Mouse (Mus musculus) E14TG2a.4 (cell line): Measurements from ENCODE around the gene Fam193a.

Source experiments
- H3K27me3 ChIP-seq: 2 replicates; pipeline ENCODE4 v1.6.1; 2014; ENCODE audit warnings: low read length, control low read depth; ENCODE audit not compliant: insufficient read depth
- H3K36me3 ChIP-seq: 2 replicates; pipeline ENCODE4 v1.6.1; 2014; ENCODE audit warnings: low read length, control low read depth; ENCODE audit not compliant: insufficient read depth
- H3K4me1 ChIP-seq: replicated peaks from 2 replicates; pipeline ENCODE4 v1.6.1; 2014; ENCODE audit warnings: low read depth, low read length, control low read depth
- H3K4me3 ChIP-seq: replicated peaks from 2 replicates; pipeline ENCODE4 v1.5.1; 2014; ENCODE audit warnings: mild to moderate bottlenecking, low read length
- H3K9me3 ChIP-seq: 2 replicates; pipeline ENCODE4 v1.6.1; 2014; ENCODE audit warnings: low read length, control low read depth
- CTCF ChIP-seq: conservative IDR thresholded peaks from 2 replicates; pipeline ENCODE4 v1.5.1; 2014; ENCODE audit warnings: low read length
- NANOG ChIP-seq: IDR thresholded peaks from 2 replicates; pipeline ENCODE4 v1.6.1; 2014; ENCODE audit warnings: borderline replicate concordance, low read length, mixed read lengths
- POU5F1 ChIP-seq: IDR thresholded peaks from 2 replicates; pipeline ENCODE4 v1.6.1; 2014; ENCODE audit warnings: low read length, borderline replicate concordance

Gene Fam193a

DNA sequence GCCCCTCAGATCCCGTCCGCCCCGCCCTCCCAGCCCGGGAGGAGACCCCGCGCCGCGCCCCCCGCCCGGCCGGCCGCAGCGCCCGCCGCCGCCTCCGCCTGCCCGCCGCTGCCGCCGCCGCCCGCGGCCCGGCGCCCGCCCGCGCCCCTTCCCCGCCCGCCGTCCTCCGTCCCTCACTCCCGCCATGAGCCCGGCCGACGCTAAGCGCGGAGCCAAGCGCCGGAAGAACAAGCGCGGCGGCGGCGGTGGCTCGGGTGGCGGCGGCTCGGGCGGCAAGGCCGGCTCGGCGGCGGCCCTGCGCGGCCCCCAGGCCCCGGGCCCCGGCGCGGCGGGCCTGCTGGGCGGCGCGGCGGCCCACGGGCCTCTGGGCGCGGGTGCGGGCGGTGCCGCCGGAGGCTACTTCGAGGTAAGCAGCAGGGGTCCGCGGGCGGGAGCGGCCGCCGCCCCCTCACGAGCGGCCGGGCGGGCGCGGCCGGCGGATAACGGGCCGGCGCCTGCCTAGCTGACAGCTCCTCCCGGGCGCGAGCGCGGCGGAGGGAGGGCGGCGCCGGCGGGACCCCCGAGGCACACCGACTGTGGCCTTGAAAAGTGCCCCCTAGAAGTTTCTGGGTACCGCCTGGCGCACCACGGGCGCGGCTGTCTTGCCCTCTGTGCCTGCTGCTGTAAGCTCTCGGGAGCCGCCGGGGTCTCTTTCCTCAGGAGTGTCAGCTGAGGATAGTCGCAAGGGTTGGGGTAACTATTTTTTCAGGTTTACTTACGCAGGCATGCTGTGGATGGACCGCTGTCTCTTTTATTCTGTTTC, 490 bp downstream of the Fam193a start:
- Histone ChIP-seq H3K4me3 (peak overlapping the region; percentile 86), H3K27me3 (no peaks in the 10 kb centered on the region), H3K36me3 (0 out of 2 replicates have a peak, but pooled peaks cover 6% of the 10 kb centered on the region), H3K4me1 (peaks cover 52% of the 10 kb centered on the region), H3K9me3 (no peaks in the 10 kb centered on the region)
- TF ChIP-seq POU5F1 (no peak), CTCF (no peak), NANOG (no peak)

DNA sequence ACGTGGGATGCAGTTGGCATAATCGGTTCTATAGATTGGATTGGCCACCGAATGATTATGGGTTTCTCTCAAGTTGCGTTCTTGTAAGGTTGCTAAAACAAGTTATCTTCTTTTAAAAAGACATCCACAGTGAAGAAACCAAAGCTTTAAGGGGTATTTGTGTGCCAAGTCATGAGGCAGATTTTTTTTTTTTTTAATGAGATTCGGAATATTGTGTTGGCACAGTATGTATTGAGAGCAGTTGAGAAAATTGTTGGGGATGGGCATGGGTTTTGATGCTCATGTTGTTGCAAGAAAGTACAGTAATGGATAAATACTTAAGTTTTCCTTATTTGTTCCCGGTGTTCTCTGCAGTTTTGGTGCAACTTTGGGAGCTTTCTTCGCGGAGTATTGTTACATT, 1.1 kb downstream of the Fam193a start:
- no peaks in the 10 kb centered on the region for H3K9me3 ChIP-seq
- TF ChIP-seq POU5F1 (no peak), NANOG (no peak), CTCF (no peak)
- no peaks in the 10 kb centered on the region for H3K27me3 ChIP-seq
- H3K36me3 ChIP-seq: 0 out of 2 replicates have a peak, but pooled peaks cover 6% of the 10 kb centered on the region
- peaks cover 49% of the 10 kb centered on the region for H3K4me1 ChIP-seq
- peak overlapping the region; percentile 86 for H3K4me3 ChIP-seq

DNA sequence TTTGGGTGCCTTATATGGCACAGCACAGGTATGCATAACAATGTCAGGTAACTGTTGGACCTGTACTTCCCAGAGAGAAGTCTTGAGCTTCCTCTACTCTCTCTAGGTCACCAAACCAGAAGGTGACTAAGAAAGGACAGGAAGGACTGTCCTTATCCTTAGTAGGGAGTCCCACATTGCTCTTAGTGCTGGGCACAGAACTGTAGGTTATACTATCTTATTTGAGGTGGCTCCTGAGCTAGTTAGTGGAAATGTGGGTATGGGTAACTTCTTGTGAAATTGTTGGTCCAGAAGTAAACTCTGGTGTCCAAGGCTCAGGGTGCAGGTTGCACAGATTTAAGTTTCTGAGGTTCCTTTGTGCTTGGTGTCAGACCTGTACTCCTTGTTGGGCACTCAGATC, 2.4 kb downstream of the Fam193a start:
- no peaks in the 10 kb centered on the region for H3K27me3 ChIP-seq
- peaks cover 51% of the 10 kb centered on the region for H3K4me1 ChIP-seq
- no peaks in the 10 kb centered on the region for H3K9me3 ChIP-seq
- no peak overlapping the region for H3K4me3 ChIP-seq
- H3K36me3 ChIP-seq: 0 out of 2 replicates have a peak, but pooled peaks cover 7% of the 10 kb centered on the region
- TF ChIP-seq POU5F1 (no peak), CTCF (no peak), NANOG (no peak)

DNA sequence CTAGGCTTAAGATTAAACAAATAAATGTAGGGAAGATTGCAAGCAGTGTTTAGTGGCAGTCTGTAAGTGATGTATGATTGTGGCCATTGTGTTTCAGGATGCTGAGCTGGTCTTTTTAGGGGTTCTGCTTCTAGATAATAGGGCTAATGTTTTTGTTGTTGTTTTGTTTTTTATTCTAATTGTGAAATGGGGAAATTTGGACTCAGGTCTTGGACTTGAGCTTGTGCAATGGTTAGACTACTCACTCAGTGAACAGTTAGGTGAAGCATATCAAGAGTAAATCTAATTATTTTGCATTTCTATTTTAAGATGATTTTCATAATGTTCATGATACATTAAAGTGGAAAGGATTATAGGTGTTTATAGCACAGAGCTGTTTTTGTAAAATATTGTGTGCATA, 2.8 kb downstream of the Fam193a start:
- Histone ChIP-seq H3K4me3 (no peak overlapping the region), H3K36me3 (0 out of 2 replicates have a peak, but pooled peaks cover 8% of the 10 kb centered on the region), H3K27me3 (no peaks in the 10 kb centered on the region), H3K4me1 (peaks cover 52% of the 10 kb centered on the region), H3K9me3 (no peaks in the 10 kb centered on the region)
- TF ChIP-seq POU5F1: no peak
- no peak for TF ChIP-seq NANOG
- TF ChIP-seq CTCF: no peak

GRCm38 (mm10) chr5:34378787-34379186, 9.1 kb downstream of the Fam193a start:
- Histone ChIP-seq H3K4me1 (peaks cover 21% of the 10 kb centered on the region), H3K4me3 (no peak overlapping the region), H3K36me3 (0 out of 2 replicates have a peak, but pooled peaks cover 2% of the 10 kb centered on the region), H3K9me3 (no peaks in the 10 kb centered on the region), H3K27me3 (no peaks in the 10 kb centered on the region)
- no peak for TF ChIP-seq NANOG
- TF ChIP-seq CTCF: no peak
- no peak for TF ChIP-seq POU5F1

GRCm38 (mm10) chr5:34381700-34382099, 12.0 kb downstream of the Fam193a start:
- peaks cover 15% of the 10 kb centered on the region for H3K4me1 ChIP-seq
- H3K4me3 ChIP-seq: no peak overlapping the region
- H3K36me3 ChIP-seq: 0 out of 2 replicates have a peak, but pooled peaks cover 10% of the 10 kb centered on the region
- TF ChIP-seq POU5F1 (no peak), CTCF (no peak), NANOG (no peak)
- H3K9me3 ChIP-seq: 0 out of 2 replicates have a peak, but pooled peaks cover 6% of the 10 kb centered on the region
- no peaks in the 10 kb centered on the region for H3K27me3 ChIP-seq

DNA sequence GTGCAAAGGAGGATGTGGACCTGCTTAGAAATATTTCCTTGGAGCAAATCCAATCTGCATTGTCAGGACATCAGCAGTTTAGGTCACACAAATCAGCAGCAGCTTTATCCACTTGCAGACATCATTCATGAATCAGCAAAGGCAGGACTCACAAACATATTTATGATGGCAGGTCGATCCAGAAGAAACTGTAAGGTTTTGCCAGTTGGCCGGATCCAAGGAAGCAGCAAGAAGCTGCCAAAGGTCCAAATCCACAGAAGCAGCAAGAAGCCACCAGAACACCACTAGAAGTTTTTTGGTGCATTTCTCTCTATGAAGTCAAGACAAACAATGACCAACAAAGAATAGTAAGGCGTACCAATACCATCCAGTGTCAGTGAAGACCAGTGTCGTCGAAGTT, 15.9 kb downstream of the Fam193a start:
- Histone ChIP-seq H3K27me3 (no peaks in the 10 kb centered on the region), H3K36me3 (0 out of 2 replicates have a peak, but pooled peaks cover 8% of the 10 kb centered on the region), H3K4me3 (no peak overlapping the region), H3K4me1 (no peaks in the 10 kb centered on the region), H3K9me3 (0 out of 2 replicates have a peak, but pooled peaks cover 6% of the 10 kb centered on the region)
- no peak for TF ChIP-seq POU5F1
- no peak for TF ChIP-seq CTCF
- TF ChIP-seq NANOG: no peak

DNA sequence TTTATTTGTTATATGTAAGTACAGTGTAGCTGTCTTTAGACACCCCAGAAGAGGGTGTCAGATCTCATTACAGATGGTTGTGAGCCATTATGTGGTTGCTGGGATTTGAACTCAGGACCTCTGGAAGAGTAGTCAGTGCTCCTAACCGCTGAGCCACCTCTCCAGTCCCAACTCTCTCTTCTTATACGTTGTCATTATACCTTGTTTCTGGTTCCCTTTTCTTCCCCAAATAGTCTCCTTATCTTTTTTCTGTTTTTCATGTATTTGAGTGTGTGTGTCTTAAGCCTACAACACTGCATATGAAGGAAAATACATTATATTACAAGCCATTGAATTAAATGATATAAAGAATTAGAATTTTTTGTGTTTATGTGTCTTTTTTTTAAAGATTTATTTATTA, 17.0 kb downstream of the Fam193a start:
- Histone ChIP-seq H3K4me3 (no peak overlapping the region), H3K36me3 (0 out of 2 replicates have a peak, but pooled peaks cover 8% of the 10 kb centered on the region), H3K9me3 (0 out of 2 replicates have a peak, but pooled peaks cover 6% of the 10 kb centered on the region), H3K27me3 (no peaks in the 10 kb centered on the region), H3K4me1 (no peaks in the 10 kb centered on the region)
- TF ChIP-seq POU5F1 (no peak), CTCF (no peak), NANOG (no peak)

GRCm38 (mm10) chr5:34393251-34393650, 23.5 kb downstream of the Fam193a start:
- H3K36me3 ChIP-seq: no peaks in the 10 kb centered on the region
- TF ChIP-seq NANOG (no peak), POU5F1 (no peak), CTCF (no peak)
- H3K4me3 ChIP-seq: no peak overlapping the region

More at GRCm38 (mm10) chr5:34393251-34393650, 23.5 kb downstream of the Fam193a start:
- Histone ChIP-seq H3K27me3 (no peaks in the 10 kb centered on the region), H3K9me3 (no peaks in the 10 kb centered on the region), H3K4me1 (peaks cover 15% of the 10 kb centered on the region)
